Mouse (Mus musculus): ENCODE measurements around the gene AC170998.1. TPM values are rescaled to one million over a fixed set of nuclear protein-coding genes. Genes with fewer than 3 reads are reported as not detected.

The AC170998.1 gene
- polyA plus RNA-seq, 1 experiment from 2014 or later = 30.9 TPM

GRCm38 (mm10) chr17:28748001-28748400 is 22.1 kb downstream of the AC170998.1 start:
- CTCF ChIA-PET = no interaction called here
- ATAC-seq = no peak
- POLR2A ChIA-PET = no interaction called here

GRCm38 (mm10) chr17:28750580-28750979 is 24.7 kb downstream of the AC170998.1 start:
- in situ Hi-C loops (cut with MboI; ENCODE audit: low pct_unique_long_range_greater_than_20kb) = no loop called here

More at GRCm38 (mm10) chr17:28748001-28748400, 22.1 kb downstream of the AC170998.1 start:
- in situ Hi-C loops (cut with MboI; ENCODE audit: low pct_unique_long_range_greater_than_20kb) = no loop called here
- DNase-seq (ENCODE audit: low read depth, low spot score) = no peak
- no peak for TF ChIP-seq CTCF (IDR thresholded peaks at IDR 0.05)
- no peaks in the 10 kb centered on the region for H3K27me3 ChIP-seq

GRCm38 (mm10) chr17:28756447-28756846 is 30.6 kb downstream of the AC170998.1 start:
- POLR2A ChIA-PET = no interaction called here
- no peak for DNase-seq (ENCODE audit: low read depth, low spot score)
- in situ Hi-C loops (cut with MboI; ENCODE audit: low pct_unique_long_range_greater_than_20kb) = no loop called here
- no peak for ATAC-seq
- CTCF ChIA-PET = no interaction called here
- no peaks in the 10 kb centered on the region for H3K27me3 ChIP-seq
- no peak for TF ChIP-seq CTCF (IDR thresholded peaks at IDR 0.05)

More at GRCm38 (mm10) chr17:28750580-28750979, 24.7 kb downstream of the AC170998.1 start:
- ChIA-PET CTCF (no interaction called here), POLR2A (no interaction called here)
- DNase-seq (ENCODE audit: low read depth, low spot score) (no peak), ATAC-seq (no peak)
- no peaks in the 10 kb centered on the region for H3K27me3 ChIP-seq
- TF ChIP-seq CTCF (IDR thresholded peaks at IDR 0.05) = no peak

- CTCF ChIA-PET = no interaction called here
- no peak for ATAC-seq
Measured at GRCm38 (mm10) chr17:28757470-28757869, 31.6 kb downstream of the AC170998.1 start.

GRCm38 (mm10) chr17:28760736-28761312 is 34.9 kb downstream of the AC170998.1 start:
- ChIA-PET CTCF (interaction anchor here (1.0 to 1.7 kb wide), 4 partner anchors 14 to 73 kb away, joined by 3 to 6 read pairs (median 4); partner anchors contain the start of genes Mapk14 and Slc26a8), POLR2A (interaction anchor here (0.6 kb wide), 1 partner anchor 69 kb away, joined by 5 read pairs; no protein-coding TSS in a partner anchor)
- no peak for TF ChIP-seq CTCF (IDR thresholded peaks at IDR 0.05)
- in situ Hi-C loops (cut with MboI; ENCODE audit: low pct_unique_long_range_greater_than_20kb) = no loop called here
- no peak for ATAC-seq
- no peak for DNase-seq (ENCODE audit: low read depth, low spot score)
- no peaks in the 10 kb centered on the region for H3K27me3 ChIP-seq

More at GRCm38 (mm10) chr17:28757470-28757869, 31.6 kb downstream of the AC170998.1 start:
- in situ Hi-C loops (cut with MboI; ENCODE audit: low pct_unique_long_range_greater_than_20kb) = no loop called here
- H3K27me3 ChIP-seq = no peaks in the 10 kb centered on the region
- POLR2A ChIA-PET = no interaction called here
- DNase-seq (ENCODE audit: low read depth, low spot score) = no peak
- no peak for TF ChIP-seq CTCF (IDR thresholded peaks at IDR 0.05)

GRCm38 (mm10) chr17:28761871-28762270 is 36.0 kb downstream of the AC170998.1 start:
- H3K27me3 ChIP-seq = no peaks in the 10 kb centered on the region
- in situ Hi-C loops (cut with MboI; ENCODE audit: low pct_unique_long_range_greater_than_20kb) = no loop called here
- POLR2A ChIA-PET = no interaction called here
- no peak for ATAC-seq
- peak; percentile 28 for DNase-seq (ENCODE audit: low read depth, low spot score)
- TF ChIP-seq CTCF (IDR thresholded peaks at IDR 0.05) = peak; percentile 93
- CTCF ChIA-PET = interaction anchor here (0.7 to 1.8 kb wide), 7 partner anchors 8 to 163 kb away, joined by 3 to 6 read pairs (median 3); partner anchors contain the start of genes Mapk14 and Slc26a8

GRCm38 (mm10) chr17:28766203-28766602 is 40.3 kb downstream of the AC170998.1 start:
- in situ Hi-C loops (cut with MboI; ENCODE audit: low pct_unique_long_range_greater_than_20kb) = no loop called here
- ChIA-PET POLR2A (interaction anchor here (0.5 to 0.7 kb wide), 3 partner anchors 34 to 137 kb away, joined by 3 to 6 read pairs (median 3); partner anchors contain the start of gene Slc26a8), CTCF (no interaction called here)
- DNase-seq (ENCODE audit: low read depth, low spot score) (no peak), ATAC-seq (no peak)
- TF ChIP-seq CTCF (IDR thresholded peaks at IDR 0.05) = no peak
- peaks cover 10% of the 10 kb centered on the region for H3K27me3 ChIP-seq

- DNase-seq (ENCODE audit: low read depth, low spot score) (no peak), ATAC-seq (no peak)
- ChIA-PET POLR2A (interaction anchor here (0.5 to 0.7 kb wide), 3 partner anchors 33 to 137 kb away, joined by 3 to 6 read pairs (median 3); partner anchors contain the start of gene Slc26a8), CTCF (no interaction called here)
- TF ChIP-seq CTCF (IDR thresholded peaks at IDR 0.05) = no peak
- peaks cover 10% of the 10 kb centered on the region for H3K27me3 ChIP-seq
- in situ Hi-C loops (cut with MboI; ENCODE audit: low pct_unique_long_range_greater_than_20kb) = no loop called here
Measured at GRCm38 (mm10) chr17:28766781-28767515, 41.1 kb downstream of the AC170998.1 start.

- POLR2A ChIA-PET = no interaction called here
- CTCF ChIA-PET = no interaction called here
- H3K27me3 ChIP-seq = peaks cover 10% of the 10 kb centered on the region
- ATAC-seq (no peak), DNase-seq (ENCODE audit: low read depth, low spot score) (no peak)
- in situ Hi-C loops (cut with MboI; ENCODE audit: low pct_unique_long_range_greater_than_20kb) = no loop called here
- TF ChIP-seq CTCF (IDR thresholded peaks at IDR 0.05) = no peak
Measured at GRCm38 (mm10) chr17:28769121-28769874, 43.4 kb downstream of the AC170998.1 start, which contains the start of gene Mapk13. Gene Mapk13, plus strand, starts transcription at chr17:28769297.

GRCm38 (mm10) chr17:28769875-28770421 is 44.1 kb downstream of the AC170998.1 start:
- no peak for ATAC-seq
- ChIA-PET POLR2A (no interaction called here), CTCF (interaction anchor here (1.2 kb wide), 1 partner anchor 8 kb away, joined by 3 read pairs; no protein-coding TSS in a partner anchor)
- in situ Hi-C loops (cut with MboI; ENCODE audit: low pct_unique_long_range_greater_than_20kb) = no loop called here
- DNase-seq (ENCODE audit: low read depth, low spot score) = no peak
- peaks cover 10% of the 10 kb centered on the region for H3K27me3 ChIP-seq
- no peak for TF ChIP-seq CTCF (IDR thresholded peaks at IDR 0.05)
